Mouse (Mus musculus): ENCODE results near the gene Rad51b. TPM values are rescaled to one million over a fixed set of nuclear protein-coding genes. Genes with fewer than 3 reads are reported as not detected.

Gene Rad51b
- total RNA-seq, 4 experiments from 2014 or later = 0.35 to 0.74 (median 0.48) TPM

DNA sequence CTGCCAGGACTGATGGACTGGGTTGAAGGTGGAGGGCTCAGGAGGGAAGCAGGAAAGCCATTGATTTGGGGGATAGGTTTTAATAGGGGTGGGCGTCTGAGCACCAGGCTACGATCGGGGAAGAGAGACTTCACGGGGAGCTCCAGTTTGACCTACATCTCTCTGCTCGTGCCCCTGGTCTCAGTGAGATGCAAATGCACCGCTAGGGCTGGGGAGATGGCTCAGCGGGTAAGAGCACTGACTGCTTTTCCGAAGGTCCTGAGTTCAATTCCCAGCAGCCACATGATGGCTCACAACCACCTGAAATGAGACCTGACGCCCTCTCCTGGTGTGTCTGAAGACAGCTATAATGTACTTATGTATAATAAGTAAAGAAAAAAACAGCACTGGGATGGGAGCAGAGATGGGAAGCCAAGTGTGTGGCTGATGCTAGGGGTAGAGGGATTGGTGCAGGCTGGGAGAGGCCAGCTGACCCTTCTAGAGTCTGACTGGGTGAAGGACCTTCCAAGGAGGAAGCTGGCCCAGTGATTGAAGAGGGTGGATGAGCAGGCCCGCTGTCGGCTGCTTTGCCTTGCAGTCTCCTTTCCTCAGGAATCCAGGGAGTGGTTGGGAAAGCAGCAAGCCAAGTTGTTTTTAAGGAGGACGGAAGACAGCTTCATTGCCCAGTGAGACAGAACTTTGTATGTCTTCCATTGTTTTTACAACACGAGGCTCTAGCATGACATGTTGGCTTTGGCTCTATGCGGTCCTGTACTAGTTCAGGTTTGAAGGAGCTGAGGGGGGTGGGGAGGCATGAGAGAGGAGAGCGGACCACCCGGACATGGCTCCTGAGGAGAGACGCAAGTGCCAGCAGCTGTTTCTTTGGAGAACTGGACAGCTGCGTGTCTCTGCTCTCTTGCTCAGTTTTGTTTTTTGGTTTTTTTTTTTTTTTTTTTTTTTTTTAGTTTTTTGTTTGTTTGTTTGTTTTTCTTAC is 511.6 kb downstream of the Rad51b start:
- no peak for DNase-seq

GRCm38 (mm10) chr12:79809518-79809917 is 512.4 kb downstream of the Rad51b start:
- DNase-seq = no peak

DNA sequence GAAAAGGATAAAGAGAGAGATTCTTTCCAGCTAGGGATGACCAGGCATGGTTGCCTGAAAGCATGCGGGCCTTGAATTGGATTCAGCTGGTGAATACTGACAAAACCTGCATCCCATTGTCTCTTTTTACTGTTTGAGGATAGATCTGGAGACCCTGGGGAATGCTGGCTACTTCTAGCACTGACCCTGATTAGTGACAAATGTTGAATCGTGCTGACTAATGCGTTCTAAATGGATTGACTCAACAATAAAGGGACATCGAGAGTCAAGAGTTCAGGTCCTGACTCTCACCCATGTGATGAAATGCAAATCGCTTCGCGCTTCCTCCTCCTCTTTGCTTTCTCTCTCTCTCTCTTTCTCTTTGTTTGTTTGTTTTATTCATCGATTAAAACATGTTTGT is 515.3 kb downstream of the Rad51b start:
- no peak for DNase-seq

GRCm38 (mm10) chr12:79812838-79813563 is 515.9 kb downstream of the Rad51b start:
- no peak for DNase-seq

DNA sequence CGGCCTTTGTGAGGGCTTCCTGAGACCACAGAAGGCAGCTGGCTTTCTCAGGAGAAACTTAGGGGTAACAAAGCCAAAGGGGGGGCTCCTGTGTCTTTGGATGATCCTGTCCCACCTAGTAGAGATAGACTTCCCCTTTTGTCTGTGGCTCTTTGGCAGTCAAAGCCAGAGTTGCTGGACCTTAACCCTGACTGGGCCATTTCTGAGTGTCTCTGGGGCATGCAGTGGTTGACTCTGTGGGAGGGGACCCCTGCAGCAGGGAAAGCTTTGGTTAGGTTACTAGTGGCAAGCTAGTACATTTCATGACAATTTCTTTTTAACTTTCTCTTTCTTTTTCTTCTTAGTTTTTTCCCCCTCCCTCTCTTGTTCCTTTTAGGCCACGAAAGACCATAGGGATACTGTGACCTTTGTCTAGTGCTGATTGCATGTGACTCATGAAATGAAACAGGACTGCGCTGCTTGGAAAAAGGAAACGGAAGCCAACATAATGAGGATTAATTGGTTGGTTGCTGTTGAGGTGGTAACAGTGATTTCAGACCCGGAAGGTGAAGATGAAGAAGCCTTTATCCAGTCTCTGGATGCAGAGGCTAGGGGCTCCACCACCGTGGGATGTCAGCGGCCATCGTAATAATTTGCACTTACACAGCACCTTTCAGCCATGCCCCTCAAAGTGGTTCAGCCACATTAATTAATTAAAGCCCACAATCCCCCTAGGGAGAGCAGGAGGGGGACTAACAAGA is 516.7 kb downstream of the Rad51b start:
- no peak for DNase-seq

DNA sequence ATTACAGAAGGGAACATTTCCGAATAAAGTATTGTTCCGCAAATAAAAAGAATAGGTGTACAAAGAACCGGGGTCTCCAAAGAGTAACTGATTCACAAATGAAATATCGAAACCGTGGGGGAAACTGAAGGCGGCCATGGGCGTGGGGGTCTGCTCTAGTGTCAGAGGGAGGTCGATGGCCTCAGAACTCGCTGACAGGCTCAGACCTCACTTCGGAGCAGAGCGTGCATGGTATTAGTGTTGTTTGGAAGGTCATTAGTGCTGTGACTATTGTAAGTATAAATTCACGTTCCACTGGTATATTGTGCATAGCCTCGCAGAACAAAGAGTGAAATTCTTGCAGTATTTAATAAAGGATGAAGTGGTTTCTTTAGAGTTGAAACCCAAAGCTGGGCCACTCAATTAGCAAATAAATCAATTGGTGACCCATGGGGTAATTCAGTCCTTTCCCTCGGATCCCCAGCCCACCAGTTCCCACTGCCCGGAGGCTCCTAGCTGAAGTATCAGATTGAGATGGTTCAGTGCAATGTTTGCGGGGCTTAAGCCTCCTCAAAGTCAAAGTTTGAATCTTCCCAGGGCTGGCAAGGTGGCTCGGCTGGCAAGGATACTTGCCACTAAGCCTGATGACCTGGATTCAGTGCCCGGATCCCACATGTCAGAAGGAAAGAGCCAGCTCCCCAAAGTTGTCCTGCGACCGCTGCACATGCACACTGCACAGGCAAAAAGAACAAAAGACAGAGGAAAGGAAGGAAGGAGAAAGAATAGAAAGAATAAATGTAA is 517.4 kb downstream of the Rad51b start:
- DNase-seq = no peak

DNA sequence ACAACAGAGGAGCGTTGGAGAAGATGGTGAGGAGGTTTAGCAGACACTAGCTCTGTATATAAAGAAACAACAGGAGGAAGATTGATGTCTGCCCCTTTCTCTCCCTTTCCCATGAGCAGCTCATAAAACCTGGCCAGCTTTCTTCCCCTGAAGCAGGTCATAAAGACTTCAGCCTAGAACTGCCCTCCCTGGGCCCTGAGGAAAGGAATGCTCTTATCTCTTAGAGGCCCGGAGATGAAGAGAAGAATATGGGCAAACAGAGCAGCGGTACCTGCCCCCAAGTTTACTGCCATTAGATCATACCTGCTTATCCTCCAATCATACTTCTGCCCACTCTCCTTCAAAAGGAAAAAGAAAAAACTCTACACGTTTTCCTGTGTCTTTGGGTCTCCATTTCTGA is 519.2 kb downstream of the Rad51b start:
- DNase-seq = no peak

DNA sequence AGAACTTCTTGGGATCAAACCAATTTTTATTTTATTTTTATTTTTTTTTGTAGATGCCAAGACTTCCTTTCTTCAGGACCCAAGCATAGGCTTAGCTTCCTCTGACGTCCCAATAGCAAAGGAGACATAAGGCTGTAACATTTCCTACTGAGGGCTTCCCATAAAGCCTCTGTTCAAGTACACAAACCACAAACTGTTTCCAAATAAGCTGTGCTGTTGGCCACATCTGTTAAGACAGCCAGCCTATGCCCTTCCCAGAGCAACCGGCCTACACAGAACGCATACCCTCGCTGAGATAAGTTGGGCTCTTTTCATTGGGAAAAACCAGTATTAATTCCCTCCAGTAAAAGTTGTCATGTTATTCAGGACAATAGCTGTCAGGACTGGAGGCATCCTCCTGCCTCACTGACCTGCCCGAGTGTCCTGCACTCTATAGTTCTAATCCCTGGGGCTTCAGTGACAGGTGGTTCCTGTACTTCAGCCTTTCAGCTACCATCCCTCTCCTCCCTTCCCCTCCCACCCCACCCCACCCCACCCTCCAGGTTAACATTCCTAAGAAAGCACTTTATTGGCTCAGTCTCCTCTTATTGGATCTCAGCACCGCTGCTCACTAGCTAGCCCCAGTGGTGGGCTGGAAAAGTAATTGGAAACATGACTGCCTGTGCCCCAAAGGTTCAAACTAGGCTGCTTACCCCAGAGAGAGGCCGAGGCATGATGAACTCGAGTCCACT is 523.3 kb downstream of the Rad51b start:
- DNase-seq = no peak

- DNase-seq = no peak
These were observed 524.8 kb downstream of the Rad51b start for GRCm38 (mm10) chr12:79821901-79822300.

- DNase-seq = no peak
These were observed 525.3 kb downstream of the Rad51b start for GRCm38 (mm10) chr12:79822401-79822800.

DNA sequence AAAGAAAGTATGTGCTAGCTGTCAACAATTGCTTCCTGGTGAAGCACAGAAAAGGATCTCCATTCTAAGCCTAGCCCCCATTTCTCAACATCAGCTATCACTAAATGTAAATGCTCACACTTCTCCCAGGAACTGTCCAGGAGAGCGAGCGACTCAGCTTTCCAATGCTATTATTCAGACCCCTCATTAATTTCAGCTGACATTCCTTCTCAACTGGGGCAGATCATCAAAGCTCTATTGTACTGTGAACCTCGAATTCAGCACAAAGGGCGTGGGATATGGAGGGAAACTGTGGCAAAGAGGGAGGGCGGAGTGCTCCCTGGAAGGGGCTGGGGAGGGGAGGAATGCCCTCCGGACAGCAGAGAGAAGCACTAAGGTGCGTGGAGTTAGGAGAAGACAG is 528.8 kb downstream of the Rad51b start:
- DNase-seq = no peak

DNA sequence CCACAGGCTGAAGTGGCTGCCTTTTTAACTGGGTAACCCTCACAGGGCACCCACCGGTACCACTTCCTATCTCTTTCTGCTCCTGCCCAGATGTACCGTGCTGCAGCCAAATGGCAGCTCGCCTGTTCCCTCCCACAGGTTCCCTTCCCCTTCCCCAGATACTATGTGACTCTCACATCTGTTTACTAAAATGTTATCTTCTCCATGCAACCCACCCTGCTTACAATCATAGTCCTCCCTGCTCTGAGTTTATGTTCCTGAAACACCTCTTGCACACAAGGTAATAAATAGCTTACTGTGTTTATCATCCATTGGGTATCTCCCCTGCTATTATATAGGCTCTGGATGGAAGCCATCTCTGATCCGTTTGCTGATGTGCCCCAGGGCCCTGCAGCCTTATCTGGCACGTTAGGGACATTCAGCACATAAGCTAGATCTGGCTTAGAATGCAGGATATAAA is 530.2 kb downstream of the Rad51b start:
- DNase-seq = no peak

- DNase-seq = no peak
These were observed 530.7 kb downstream of the Rad51b start for GRCm38 (mm10) chr12:79827735-79828134.

GRCm38 (mm10) chr12:79830686-79831085 is 533.6 kb downstream of the Rad51b start:
- DNase-seq = no peak

- DNase-seq = no peak
These were observed 535.5 kb downstream of the Rad51b start for GRCm38 (mm10) chr12:79832611-79833010.

GRCm38 (mm10) chr12:79835521-79835920 is 538.4 kb downstream of the Rad51b start:
- DNase-seq = no peak

- DNase-seq = peak; percentile 64
These were observed 541.3 kb downstream of the Rad51b start for GRCm38 (mm10) chr12:79838181-79838961.

DNA sequence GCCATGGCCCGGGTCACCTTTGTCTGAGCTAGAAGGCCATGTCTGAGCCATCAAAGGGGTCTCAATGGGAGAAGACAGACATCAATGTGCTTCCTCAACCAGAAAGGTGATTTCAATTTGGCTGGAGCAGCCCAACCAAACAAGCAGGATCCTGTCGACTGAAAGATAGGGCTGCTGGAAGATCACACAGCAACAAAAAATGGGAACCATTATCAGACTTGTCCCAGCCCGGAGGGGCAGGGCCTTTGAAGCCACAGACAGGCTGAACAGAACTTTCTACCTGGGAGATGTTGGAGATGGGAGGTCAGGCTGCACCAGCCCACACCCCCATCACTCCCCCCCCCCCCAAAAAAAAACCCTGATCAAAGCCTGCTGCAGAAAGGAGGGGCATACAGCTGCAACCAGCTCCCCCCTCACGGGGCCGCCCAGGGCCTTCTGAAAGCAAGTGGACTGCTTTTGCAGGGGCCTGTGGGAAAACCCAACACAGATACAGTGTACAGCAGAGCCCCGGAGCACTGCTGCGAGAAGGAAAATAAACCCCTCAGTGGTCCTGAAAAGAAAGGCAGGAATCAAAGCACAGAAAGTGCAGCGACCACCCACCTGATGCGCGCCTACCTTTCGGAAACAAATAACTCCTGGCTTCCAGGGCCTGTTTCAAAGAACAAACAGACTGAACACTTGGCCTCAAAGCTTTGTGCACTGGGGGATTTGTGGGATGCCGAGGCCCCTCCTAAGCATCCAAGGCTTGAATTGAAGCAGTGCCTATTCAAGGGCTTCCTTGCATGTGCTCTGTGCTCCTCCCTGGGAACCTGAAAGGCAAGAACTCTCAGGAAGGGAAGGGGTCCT is 542.2 kb downstream of the Rad51b start:
- DNase-seq = no peak

DNA sequence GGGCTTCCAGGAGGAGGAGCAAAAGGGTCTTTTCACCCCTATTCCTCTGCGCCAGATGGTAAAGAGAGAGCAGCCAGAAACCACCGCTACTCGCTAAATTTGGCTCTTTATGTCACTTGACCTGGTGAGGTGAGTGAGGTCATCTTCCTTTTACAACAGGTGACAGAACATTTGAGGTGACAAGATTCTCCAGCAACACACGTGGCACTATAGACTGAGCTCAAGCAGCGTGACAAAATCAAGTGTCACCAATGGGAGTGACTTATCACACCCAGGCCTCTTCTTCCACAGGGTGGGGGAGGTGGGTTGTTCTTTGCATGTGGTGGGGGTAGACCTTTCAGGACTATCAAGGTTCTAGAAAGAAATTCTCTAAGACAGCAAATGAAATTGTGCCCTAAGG is 543.4 kb downstream of the Rad51b start:
- no peak for DNase-seq

Data from adrenal gland, adult 8-10 months (tissue).